Mouse (Mus musculus): ENCODE results near the gene Defb25.

Defb25 gene

DNA sequence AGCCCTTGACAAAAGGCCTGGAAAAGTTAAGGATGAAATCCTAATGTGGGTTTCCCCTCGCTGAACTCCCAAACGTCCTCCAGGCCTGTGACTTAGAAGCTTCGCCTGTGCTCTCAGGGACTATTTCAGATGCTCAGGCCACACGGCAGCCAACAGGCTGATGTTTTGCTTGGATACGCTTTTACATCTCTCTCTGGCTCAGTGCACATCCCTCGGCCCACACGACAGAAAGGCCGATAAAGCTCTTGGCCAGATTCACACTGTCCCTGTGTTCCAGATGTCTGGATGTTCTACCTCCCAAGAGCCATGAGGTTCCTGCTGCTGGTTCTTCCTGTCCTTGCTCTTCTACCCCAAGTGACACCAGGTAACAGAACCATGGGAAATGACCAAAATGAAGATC is 49.4 kb downstream of the Defb25 start:
- no peak for DNase-seq (ENCODE audit: low read depth, low spot score)
